Mouse (Mus musculus): ENCODE measurements around the gene Vnn1. TPM values are rescaled to one million over a fixed set of nuclear protein-coding genes. Genes with fewer than 3 reads are reported as not detected.

Gene Vnn1
- total RNA-seq, 2 experiments from 2014 or later: 0.22 TPM; not detected in 1

Other genes with a start within 250 kb of the Vnn1 start
- 100 to 1,000 TPM; 152 to 199 TPM for gene Rps12, start 107.4 kb upstream of the Vnn1 start, total RNA-seq (2021)
- gene Slc18b1, start 97.7 kb upstream of the Vnn1 start, total RNA-seq (2021): 10 to 100 TPM; 17.3 to 25.0 TPM
- gene Vnn3, start 43.2 kb upstream of the Vnn1 start, total RNA-seq (2021): under 1 TPM in 1 of 2 experiments, not detected in 1; 0.29 TPM
- gene Taar1, start 25.7 kb downstream of the Vnn1 start, total RNA-seq (2021): not detected
- gene Taar2, start 43.9 kb downstream of the Vnn1 start, total RNA-seq (2021): not detected
- not detected for gene Taar3, start 54.9 kb downstream of the Vnn1 start, total RNA-seq (2021)
- not detected for gene Taar4, start 65.8 kb downstream of the Vnn1 start, total RNA-seq (2021)
- gene Taar5, start 76.0 kb downstream of the Vnn1 start, total RNA-seq (2021): not detected
- gene Taar6, start 91.0 kb downstream of the Vnn1 start, total RNA-seq (2021): not detected
- not detected for gene Taar7a, start 98.8 kb downstream of the Vnn1 start, total RNA-seq (2021)
- gene Taar7b, start 105.3 kb downstream of the Vnn1 start, total RNA-seq (2021): not detected
- gene Taar7d, start 132.5 kb downstream of the Vnn1 start, total RNA-seq (2021): not detected
- not detected for gene Taar7e, start 142.9 kb downstream of the Vnn1 start, total RNA-seq (2021)
- gene Taar7f, start 154.8 kb downstream of the Vnn1 start, total RNA-seq (2021): not detected
- not detected for gene Taar8a, start 181.8 kb downstream of the Vnn1 start, total RNA-seq (2021)
- gene Taar8b, start 197.6 kb downstream of the Vnn1 start, total RNA-seq (2021): not detected
- gene Taar8c, start 207.2 kb downstream of the Vnn1 start, total RNA-seq (2021): not detected
- not detected for gene Taar9, start 214.8 kb downstream of the Vnn1 start, total RNA-seq (2021)

Data from left cerebral cortex, postnatal 36 days (tissue).